Mouse (Mus musculus) Muller cell, postnatal 12 days (primary cell): ENCODE measurements around the gene Dnaic1.
"Not testable (repeated sequence)": the region's sequence is repeated elsewhere in the genome, so short reads cannot be mapped to it uniquely, and the experiment has no call there.

Source experiments
- DNase-seq: peaks from one replicate; pipeline ENCODE4 v3.0.0-alpha.2; 2015; ENCODE audit errors: inconsistent ontology term

Gene Dnaic1

GRCm38 (mm10) chr4:41665009-41665675, 95.6 kb downstream of the Dnaic1 start:
- no peak for DNase-seq

- DNase-seq, result no peak
Measured at GRCm38 (mm10) chr4:41666646-41667045, 97.1 kb downstream of the Dnaic1 start.

GRCm38 (mm10) chr4:41670836-41671235, 101.3 kb downstream of the Dnaic1 start:
- no peak for DNase-seq

- no peak for DNase-seq
Measured at GRCm38 (mm10) chr4:41671500-41671899, 101.9 kb downstream of the Dnaic1 start.

GRCm38 (mm10) chr4:41671963-41672480, 102.4 kb downstream of the Dnaic1 start:
- peak; percentile 62 for DNase-seq

GRCm38 (mm10) chr4:41672522-41672963, 103.0 kb downstream of the Dnaic1 start:
- no peak for DNase-seq

GRCm38 (mm10) chr4:41673186-41673585, 103.6 kb downstream of the Dnaic1 start:
- DNase-seq, result no peak

- no peak for DNase-seq
Measured at GRCm38 (mm10) chr4:41676248-41677005, 106.9 kb downstream of the Dnaic1 start.

- DNase-seq, result peak; percentile 80
Measured at GRCm38 (mm10) chr4:41677006-41677629, 107.5 kb downstream of the Dnaic1 start.

GRCm38 (mm10) chr4:41678863-41679262, 109.3 kb downstream of the Dnaic1 start:
- no peak for DNase-seq

GRCm38 (mm10) chr4:41679291-41679690, 109.7 kb downstream of the Dnaic1 start:
- DNase-seq, result no peak

GRCm38 (mm10) chr4:41681176-41681575, 111.6 kb downstream of the Dnaic1 start:
- no peak for DNase-seq

- DNase-seq, result no peak
Measured at GRCm38 (mm10) chr4:41681947-41682346, 112.4 kb downstream of the Dnaic1 start.

- peak; percentile 41 for DNase-seq
Measured at GRCm38 (mm10) chr4:41682789-41683188, 113.2 kb downstream of the Dnaic1 start.

GRCm38 (mm10) chr4:41683303-41683702, 113.7 kb downstream of the Dnaic1 start:
- not testable (repeated sequence) for DNase-seq

GRCm38 (mm10) chr4:41684131-41684930, 114.8 kb downstream of the Dnaic1 start:
- not testable (repeated sequence) for DNase-seq

GRCm38 (mm10) chr4:41684931-41685453, 115.4 kb downstream of the Dnaic1 start:
- DNase-seq, result not testable (repeated sequence)

- not testable (repeated sequence) for DNase-seq
Measured at GRCm38 (mm10) chr4:41685882-41686492, 116.4 kb downstream of the Dnaic1 start.
